Mouse (Mus musculus): ENCODE measurements around the gene Raet1e. TPM values are rescaled to one million over a fixed set of nuclear protein-coding genes. Genes with fewer than 3 reads are reported as not detected.
"Not testable (repeated sequence)": the region's sequence is repeated elsewhere in the genome, so short reads cannot be mapped to it uniquely, and the experiment has no call there.

The Raet1e gene
- polyA plus RNA-seq, 1 experiment from 2014 or later = 3.5 TPM

- WGBS = 3% methylated on average over 9 of the region's 11 CpGs
- peak overlapping the region; percentile 27; the same call in 1 of the 2 replicates for H3K4me2 ChIP-seq
- not testable (repeated sequence) for H3K27me3 ChIP-seq (replicated peaks); H3K9me3 ChIP-seq; H3K4me3 ChIP-seq; H3K36me3 ChIP-seq; H3K27ac ChIP-seq (replicated peaks); H3K9ac ChIP-seq; H3K4me1 ChIP-seq
- peak; percentile 42 for ATAC-seq (ENCODE audit: extremely low read depth, insufficient number of reproducible peaks, low FRiP score, low TSS enrichment)
Observed at GRCm38 (mm10) chr10:22402225-22402917, 244.0 kb downstream of the Raet1e start.

DNA sequence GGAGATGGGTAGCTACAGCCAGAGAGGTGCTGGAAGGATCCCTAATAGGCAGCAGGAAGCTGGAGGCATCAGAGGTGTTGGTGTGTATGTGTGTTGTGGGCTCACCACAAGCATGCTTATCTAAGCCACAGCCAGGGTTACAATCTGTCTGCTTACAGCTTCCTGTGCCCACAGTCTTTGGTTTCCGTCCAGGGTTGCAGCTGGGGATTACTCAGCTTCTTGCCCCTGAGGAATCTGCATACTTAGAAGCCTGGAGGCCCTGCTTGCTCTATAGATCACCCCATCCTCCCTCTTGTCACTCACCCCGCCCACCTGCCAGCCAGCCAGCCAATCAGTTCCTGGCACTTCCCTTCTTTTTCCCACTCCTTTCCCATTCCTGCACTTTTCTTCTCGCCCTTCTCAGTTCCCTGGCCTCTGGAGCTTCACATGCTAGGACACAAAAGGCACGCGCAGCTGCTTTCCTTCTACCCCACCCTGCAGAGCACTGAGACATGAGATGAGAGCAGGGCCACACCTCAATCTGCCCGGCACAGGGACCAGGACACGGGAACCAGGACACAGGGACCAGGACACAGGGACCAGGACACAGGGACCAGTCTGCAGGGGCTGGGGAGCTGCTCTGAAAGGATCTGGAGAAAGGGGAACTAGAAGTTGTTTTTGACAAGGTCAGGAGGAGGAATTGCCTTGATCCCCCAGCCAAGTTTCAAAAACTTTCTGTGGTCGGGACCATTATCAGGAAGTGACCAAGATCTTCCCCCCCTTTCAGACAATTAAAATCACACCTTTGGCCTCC, 255.5 kb downstream of the Raet1e start:
- not testable (repeated sequence) for H3K9me3 ChIP-seq; H3K4me2 ChIP-seq; H3K4me3 ChIP-seq; H3K27me3 ChIP-seq (replicated peaks); H3K36me3 ChIP-seq; H3K27ac ChIP-seq (replicated peaks); H3K4me1 ChIP-seq; H3K9ac ChIP-seq
- WGBS = 14% methylated on average over 2 of the region's 8 CpGs
- peak; percentile 37 for ATAC-seq (ENCODE audit: extremely low read depth, insufficient number of reproducible peaks, low FRiP score, low TSS enrichment)

Other genes with a start within 250 kb of the Raet1e start
- not detected in 2 replicates for gene 4930444G20Rik, start 90.5 kb upstream of the Raet1e start, polyA plus RNA-seq (2015; fragmentation: Nextera tagmentation; extraction: Ambion mirVana)
- 12.3 and 16.2 TPM in 2 replicates for gene E030030I06Rik, start 9.3 kb upstream of the Raet1e start, polyA plus RNA-seq (2015; fragmentation: Nextera tagmentation; extraction: Ambion mirVana)
- gene H60b, start within 50 bp of the Raet1e start, polyA plus RNA-seq (2015; fragmentation: Nextera tagmentation; extraction: Ambion mirVana) = 0.25 and 0.50 TPM in 2 replicates
- gene Raet1d, start 202.0 kb downstream of the Raet1e start, polyA plus RNA-seq (2015; fragmentation: Nextera tagmentation; extraction: Ambion mirVana) = 7.2 and 9.1 TPM in 2 replicates

Measured in heart, embryonic 13.5 days (tissue).